Mouse (Mus musculus) bone marrow macrophage, adult 2 months (primary cell): ENCODE results near the gene Ctxn1.

Experiments
- CTCF ChIP-seq: IDR thresholded peaks from 2 replicates; pipeline ENCODE4 v1.5.1; 2012; ENCODE audit warnings: low read depth, mild to moderate bottlenecking, low read length, moderate library complexity
- POLR2A ChIP-seq: IDR thresholded peaks from 2 replicates; pipeline ENCODE4 v1.6.1; 2012; ENCODE audit warnings: mild to moderate bottlenecking, low read depth, low read length, borderline replicate concordance

DNA sequence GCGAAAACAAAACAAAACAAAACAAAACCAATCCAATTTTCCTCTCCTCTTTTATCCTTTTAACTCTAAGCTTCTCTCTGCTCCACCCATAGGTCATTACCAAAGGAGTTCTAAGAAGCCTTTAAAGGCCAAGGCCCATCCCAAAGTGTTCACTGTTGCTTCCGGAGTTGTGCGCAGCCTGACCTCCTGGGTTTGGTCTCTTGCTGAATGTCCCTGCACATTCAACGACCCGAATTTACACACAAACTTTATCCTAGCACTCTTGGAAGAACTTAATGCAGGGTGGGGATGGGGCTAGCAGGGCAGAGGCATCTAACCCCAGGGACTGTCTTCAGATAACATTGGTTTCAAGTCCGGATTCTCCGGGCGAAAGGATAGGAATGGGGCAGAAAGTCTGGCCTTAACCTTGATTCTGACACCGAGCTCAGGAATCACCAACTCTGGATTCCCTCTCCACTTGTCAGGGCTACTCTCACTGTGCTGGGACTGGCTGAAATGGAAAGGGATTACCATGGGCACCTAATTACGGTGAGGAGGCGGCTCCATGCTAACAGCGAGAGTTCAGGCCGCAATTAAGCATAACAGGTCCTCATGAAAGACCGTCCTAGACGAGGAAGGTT lies 21.1 kb downstream of the Ctxn1 start:
- TF ChIP-seq POLR2A (no peak), CTCF (no peak)
